Mouse (Mus musculus) CH12.LX (cell line): ENCODE data around the gene Clip3.

ENCODE experiments used
- CHD2 ChIP-seq: IDR thresholded peaks from 2 replicates; pipeline ENCODE4 v1.6.1; 2011; ENCODE audit warnings: low read length, improper control_type of control experiment
- CTCF ChIP-seq, 2 experiments: IDR thresholded peaks in 1 of 2; conservative IDR thresholded peaks in 1 of 2; 2 replicates each; pipeline ENCODE4 v1.5.1; 2011 to 2012; ENCODE audit warnings: low read depth in 2 of 2, low read length in 2 of 2, improper control_type of control experiment in 1 of 2, inconsistent platforms in 1 of 2, mild to moderate bottlenecking in 1 of 2, moderate library complexity in 1 of 2
- EP300 ChIP-seq: IDR thresholded peaks from 2 replicates; pipeline ENCODE4 v1.6.1; 2011; ENCODE audit warnings: low read length, improper control_type of control experiment
- GABPA ChIP-seq: IDR thresholded peaks from 2 replicates; pipeline ENCODE4 v1.6.1; 2012; ENCODE audit warnings: low read depth, low read length, improper control_type of control experiment, inconsistent platforms; ENCODE audit not compliant: insufficient replicate concordance
- MYC ChIP-seq: IDR thresholded peaks from 2 replicates; pipeline ENCODE4 v1.6.1; 2011; ENCODE audit warnings: low read depth, mild to moderate bottlenecking, improper control_type of control experiment, low read length
- NELFE ChIP-seq: IDR thresholded peaks from 2 replicates; pipeline ENCODE4 v1.6.1; 2011; ENCODE audit warnings: low read depth, low read length, improper control_type of control experiment
- PAX5 ChIP-seq: IDR thresholded peaks from 2 replicates; pipeline ENCODE4 v1.6.1; 2012; ENCODE audit warnings: low read length, inconsistent platforms, mixed read lengths
- POLR2A ChIP-seq: IDR thresholded peaks from 2 replicates; pipeline ENCODE4 v1.6.1; 2011; ENCODE audit warnings: low read depth, mild to moderate bottlenecking, improper control_type of control experiment, low read length
- SIN3A ChIP-seq: IDR thresholded peaks from 2 replicates; pipeline ENCODE4 v1.6.1; 2012; ENCODE audit warnings: low read length, improper control_type of control experiment, inconsistent platforms
- USF2 ChIP-seq: conservative IDR thresholded peaks from 2 replicates; pipeline ENCODE4 v1.6.1; 2011; ENCODE audit warnings: low read depth, low read length, improper control_type of control experiment

DNA sequence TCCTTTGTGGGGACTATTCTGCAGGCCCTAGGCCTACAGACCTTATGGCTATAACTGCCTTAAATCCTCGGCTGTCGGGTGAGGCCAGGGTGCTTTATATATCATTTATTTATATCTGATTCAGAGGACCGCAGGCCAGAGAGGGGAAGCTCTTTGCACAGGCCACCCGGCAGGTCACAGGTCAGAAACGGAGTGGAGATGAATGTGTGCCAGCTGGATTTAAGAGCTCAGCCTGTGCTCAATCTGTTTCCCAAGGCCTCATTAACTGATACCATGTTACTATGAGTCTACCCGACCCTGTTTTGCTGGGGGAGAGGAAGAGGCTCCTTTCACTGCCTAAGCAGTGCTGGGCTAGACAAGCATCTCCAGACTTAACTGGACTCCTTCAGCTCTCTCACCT, 17.1 kb upstream of the Clip3 start:
- TF ChIP-seq CHD2 (no peak), POLR2A (no peak), EP300 (no peak), SIN3A (no peak), CTCF (conservative IDR thresholded peaks at IDR 0.05 in 1 of 2, IDR thresholded peaks at IDR 0.05 in 1 of 2; ENCODE audit: low read depth in 2 of 2, low read length in 2 of 2) (no peak), GABPA (no peak), NELFE (no peak), PAX5 (no peak), USF2 (no peak), MYC (no peak)
